Mouse (Mus musculus) heart, adult 2 months (tissue): ENCODE results near the gene Patj.

ENCODE experiments used
- CTCF ChIP-seq: fragments of 200-600 bp; IDR thresholded peaks from 2 replicates; pipeline ENCODE4 v1.8.1; 2022; ENCODE audit warnings: antibody characterized with exemption, mild to moderate bottlenecking, moderate library complexity
- EP300 ChIP-seq: fragments of 200-500 bp; IDR thresholded peaks from 2 replicates; pipeline ENCODE4 v1.6.1; 2011; ENCODE audit warnings: low read depth, low read length, control low read depth; ENCODE audit not compliant: insufficient read depth
- POLR2A ChIP-seq: fragments of 200-500 bp; IDR thresholded peaks from 2 replicates; pipeline ENCODE4 v1.6.1; 2011; ENCODE audit warnings: mild to moderate bottlenecking, low read depth, low read length, control low read depth; ENCODE audit not compliant: insufficient read depth

DNA sequence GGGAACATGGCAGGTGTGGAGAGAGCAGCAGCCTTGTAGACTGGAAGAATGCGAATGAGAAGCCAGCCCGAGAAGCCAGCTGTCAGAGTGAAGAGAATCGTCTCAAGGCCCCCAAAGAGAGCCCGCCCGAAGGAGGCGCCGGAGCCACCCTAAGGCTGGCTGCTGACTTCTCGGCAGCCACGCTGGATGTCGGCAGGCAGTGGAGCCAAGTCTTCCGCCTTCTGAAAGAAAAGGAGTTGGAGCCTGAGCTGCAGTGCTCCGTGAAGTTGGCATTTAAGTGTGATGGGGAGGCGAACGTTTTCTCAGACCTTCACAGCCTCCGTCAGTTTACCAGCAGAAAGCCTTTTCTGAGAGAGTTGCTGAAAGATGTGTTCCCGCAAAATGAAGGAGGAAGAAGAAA lies 338.1 kb downstream of the Patj start:
- no peak for TF ChIP-seq CTCF
- TF ChIP-seq POLR2A: no peak
- TF ChIP-seq EP300: no peak
